Mouse (Mus musculus) layer of hippocampus, adult 9-10 months (tissue): ENCODE results near the gene Tmem136.
"Not testable (repeated sequence)": the region's sequence is repeated elsewhere in the genome, so short reads cannot be mapped to it uniquely, and the experiment has no call there.

Experiments
- DNase-seq: peaks from one replicate; pipeline ENCODE4 v3.0.0; 2022; ENCODE audit warnings: low spot score

Gene Tmem136

GRCm38 (mm10) chr9:43116134-43116996, at the start of gene Tmem136:
Tmem136 (minus strand) TSS chr9:43116570.
- DNase-seq, result no peak

DNA sequence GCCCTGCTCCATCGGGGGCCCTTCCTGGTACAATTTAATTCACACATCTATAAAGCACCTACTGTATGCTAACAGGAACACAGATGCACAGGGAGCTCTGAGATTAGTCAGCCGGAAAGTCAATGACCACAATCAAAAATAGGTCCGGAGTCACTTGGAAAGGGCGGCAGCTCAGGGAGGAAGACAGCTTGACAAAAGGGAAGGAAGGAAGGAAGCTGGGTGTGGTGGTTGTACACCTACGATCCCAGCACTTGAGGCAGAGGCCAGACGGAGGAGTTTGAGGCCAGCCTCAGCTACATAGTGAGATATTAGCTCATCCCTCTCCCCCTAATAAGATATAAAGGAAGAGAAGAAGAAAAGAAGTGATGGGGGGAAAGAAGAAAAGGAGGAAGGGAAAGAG, 39.6 kb upstream of the Tmem136 start:
- DNase-seq, result no peak

DNA sequence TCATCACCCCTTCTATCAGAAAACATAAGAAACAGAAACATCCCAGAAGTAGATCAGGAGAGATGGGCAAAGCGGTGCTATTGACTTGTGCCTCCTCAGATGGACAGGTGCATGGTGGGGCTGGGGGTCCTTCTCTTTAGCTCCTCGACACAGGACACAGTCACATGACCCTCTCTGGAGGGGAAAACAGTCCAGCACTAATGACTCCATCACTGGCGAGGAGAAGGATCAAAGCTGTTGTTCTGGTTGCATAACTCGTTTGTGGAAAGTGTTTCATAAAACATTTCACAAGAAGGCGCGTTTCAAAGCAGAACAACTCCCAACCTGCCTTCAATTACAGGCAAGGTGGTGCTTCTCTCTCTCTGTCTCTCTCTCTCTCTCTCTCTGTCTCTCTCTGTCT, 35.4 kb upstream of the Tmem136 start:
- no peak for DNase-seq

GRCm38 (mm10) chr9:43150957-43151356, 34.6 kb upstream of the Tmem136 start:
- DNase-seq, result no peak

- DNase-seq, result no peak
Observed at GRCm38 (mm10) chr9:43150075-43150474, 33.7 kb upstream of the Tmem136 start.

- no peak for DNase-seq
Observed at GRCm38 (mm10) chr9:43149498-43149897, 33.1 kb upstream of the Tmem136 start.

- no peak for DNase-seq
Observed at GRCm38 (mm10) chr9:43145196-43145595, 28.8 kb upstream of the Tmem136 start.

DNA sequence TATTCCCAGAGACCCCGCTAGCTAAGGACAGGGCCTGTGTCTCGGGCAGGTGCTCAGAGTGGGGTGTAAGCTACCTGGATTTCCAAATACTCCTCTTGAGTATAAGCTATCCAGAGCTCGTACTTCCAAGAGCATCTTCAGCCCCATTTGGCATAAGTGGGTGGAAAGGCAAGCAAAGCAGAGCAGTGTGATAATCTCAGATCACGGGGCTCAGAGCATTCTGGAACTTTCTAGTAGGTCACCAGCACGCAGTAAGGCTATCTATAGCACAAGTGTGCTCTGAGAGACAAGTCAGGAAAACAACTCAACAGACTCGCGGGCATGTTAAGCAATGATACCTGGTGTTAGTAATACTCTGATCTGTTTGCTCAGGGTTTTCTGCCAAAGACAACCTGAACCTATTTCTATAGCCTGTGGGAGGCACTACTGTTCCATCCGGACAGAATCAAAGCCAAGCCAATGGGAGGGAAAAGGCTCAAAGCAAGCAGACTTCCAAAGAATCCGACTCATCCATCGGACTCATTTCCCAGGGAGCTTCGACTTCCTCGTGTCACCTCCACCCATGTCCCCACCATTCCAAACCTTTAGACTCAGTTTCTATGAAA, 27.9 kb upstream of the Tmem136 start:
- no peak for DNase-seq

DNA sequence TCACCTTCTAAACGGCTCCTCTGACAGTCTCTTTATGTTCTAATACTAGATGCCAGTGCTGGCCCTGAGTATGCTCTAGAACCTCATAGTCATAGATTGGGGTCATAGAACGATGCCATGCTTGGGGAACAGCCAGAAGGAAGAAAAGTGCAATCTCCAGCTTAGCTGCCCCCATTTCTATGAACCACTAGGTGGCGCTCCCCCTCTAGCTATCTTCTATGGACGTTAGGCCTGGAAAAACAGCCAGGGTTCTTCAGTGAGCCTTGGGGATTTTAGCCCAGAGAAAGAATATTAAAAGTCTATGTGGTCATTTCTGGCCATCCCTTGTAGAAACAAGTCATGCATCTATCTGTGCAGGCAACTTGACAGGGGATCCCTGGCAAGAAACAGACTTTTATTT, 25.5 kb upstream of the Tmem136 start:
- DNase-seq, result peak; percentile 71

- no peak for DNase-seq
Observed at GRCm38 (mm10) chr9:43133525-43133924, 17.2 kb upstream of the Tmem136 start.

DNA sequence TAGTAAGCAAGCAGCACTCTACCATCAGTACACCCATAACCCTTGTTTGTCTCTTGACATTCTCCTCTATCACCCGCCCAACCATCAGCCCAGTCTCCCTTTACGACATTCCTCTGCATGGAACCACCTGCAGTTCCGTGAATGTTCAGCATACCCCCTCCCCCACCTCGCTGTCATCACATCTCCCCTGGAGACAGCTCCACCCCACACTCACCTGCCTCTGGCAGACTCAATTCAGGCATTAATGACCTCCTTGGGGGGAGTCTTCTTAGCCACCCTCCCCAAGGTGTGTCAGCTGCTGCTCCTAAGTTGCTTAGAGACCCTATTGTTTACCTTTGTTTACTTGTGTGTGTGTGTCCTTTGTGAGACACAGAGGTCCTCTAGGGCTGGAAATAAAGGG, 16.0 kb upstream of the Tmem136 start:
- no peak for DNase-seq

- no peak for DNase-seq
Observed at GRCm38 (mm10) chr9:43131940-43132339, 15.6 kb upstream of the Tmem136 start.

- DNase-seq, result no peak
Observed at GRCm38 (mm10) chr9:43130684-43131083, 14.3 kb upstream of the Tmem136 start.

- no peak for DNase-seq
Observed at GRCm38 (mm10) chr9:43127101-43127787, 10.9 kb upstream of the Tmem136 start.

DNA sequence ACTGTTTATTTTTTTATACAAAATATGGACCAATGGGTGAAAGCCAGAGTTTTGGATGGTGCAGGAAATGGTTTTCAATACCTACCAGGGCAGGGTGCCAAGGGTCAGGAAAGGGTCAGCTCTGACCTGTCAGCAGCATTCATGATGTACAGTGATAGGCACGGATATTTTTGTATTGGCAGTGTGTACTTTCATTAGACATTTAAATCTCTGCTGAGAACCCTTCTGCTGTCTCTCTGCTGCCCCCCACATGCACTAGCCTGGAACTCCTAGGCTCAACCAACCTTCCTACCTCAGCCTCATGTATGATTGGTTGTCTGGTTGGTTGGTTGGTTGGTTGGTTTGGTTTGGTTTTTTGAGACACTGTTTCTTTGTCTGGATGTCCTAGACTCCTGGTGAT, 6.0 kb upstream of the Tmem136 start:
- DNase-seq, result no peak

DNA sequence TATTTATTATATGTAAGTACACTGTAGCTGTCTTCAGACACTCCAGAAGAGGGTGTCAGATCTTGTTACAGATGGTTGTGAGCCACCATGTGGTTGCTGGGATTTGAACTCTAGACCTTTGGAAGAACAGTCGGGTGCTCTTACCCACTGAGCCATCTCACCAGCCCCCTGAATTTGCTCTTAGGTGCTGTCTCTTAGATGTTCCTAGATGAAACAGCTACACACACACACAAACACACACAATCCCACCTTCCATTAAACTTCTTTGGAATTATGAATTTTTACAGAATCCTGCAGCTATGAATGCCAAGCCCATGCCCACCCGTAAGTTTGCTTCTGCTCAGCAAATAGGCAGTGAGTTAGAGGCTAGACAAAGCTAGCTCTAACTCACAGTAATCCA, 5.6 kb upstream of the Tmem136 start:
- not testable (repeated sequence) for DNase-seq

GRCm38 (mm10) chr9:43116997-43117336, 597 bp upstream of the Tmem136 start:
- no peak for DNase-seq

- no peak for DNase-seq
Observed at GRCm38 (mm10) chr9:43115431-43116133, 788 bp downstream of the Tmem136 start.

DNA sequence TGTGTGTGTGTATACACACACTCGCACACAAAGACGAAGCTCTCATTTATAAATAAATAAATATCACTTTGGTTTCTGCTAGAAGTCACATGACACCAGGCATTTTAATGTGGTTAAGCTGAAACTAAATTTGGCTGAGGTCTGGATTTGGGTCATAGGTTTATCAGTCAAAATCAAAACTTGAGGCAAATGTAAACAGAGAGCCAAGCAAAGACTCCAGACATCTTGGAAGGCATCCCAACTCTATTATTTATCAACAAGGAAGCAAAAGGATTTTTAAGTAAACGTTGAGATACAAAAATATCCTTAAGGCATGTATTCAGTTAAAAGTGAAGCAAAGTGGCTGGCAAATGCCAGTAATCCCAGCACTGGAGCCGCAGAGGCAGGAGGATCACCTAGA, 1.5 kb downstream of the Tmem136 start:
- DNase-seq, result no peak

DNA sequence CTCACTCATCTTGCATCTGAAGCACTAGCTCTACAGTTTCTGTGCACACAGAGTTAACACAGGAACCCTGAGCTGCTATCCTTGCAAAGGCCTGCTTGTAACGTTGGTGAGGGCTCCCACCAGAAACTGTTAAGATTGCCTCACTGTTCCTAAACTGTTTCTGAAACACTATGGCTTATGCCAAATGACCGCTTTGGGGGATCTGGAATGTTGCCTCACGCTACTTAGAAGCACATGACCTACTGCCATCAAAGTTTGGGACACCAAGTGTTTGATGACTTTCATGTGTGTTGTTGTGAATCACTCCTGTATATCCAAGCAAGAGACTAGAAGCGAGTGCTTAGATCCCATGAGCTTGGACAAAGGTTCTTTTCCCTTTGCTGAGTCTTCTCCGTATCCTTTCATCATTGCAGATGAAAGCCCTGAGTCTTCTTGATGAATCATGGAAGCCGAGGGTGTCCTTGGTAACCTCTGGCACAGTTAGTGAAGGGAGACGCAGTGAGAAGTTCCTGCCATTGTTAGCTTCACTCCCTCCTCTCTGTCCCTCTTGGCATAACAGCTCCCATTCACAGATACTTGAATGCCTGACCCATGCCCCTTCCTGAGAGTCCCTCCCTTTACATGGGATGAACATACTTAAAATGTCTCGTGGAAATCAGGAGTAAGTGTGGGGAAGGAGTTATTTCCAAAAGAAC, 5.9 kb downstream of the Tmem136 start:
- DNase-seq, result no peak

DNA sequence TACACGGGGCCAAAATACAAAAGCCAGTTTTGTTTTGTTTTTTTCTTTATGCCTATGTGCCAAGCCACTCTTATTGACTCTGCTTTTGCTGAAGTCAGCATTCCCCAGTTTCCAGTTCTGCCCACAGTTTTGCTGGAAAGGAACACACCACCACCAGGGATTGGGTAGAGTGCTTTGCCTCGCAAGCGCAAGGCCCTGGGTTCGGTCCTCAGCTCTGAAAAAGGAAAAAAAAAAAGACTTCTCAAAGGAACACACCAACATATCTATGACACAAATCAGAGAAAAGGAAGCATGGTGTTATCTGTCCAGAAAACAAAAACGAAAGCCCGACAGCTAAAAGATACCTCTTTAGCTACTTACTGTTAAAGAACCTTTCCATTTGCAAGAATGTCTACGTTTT, 7.2 kb downstream of the Tmem136 start:
- DNase-seq, result no peak

- DNase-seq, result no peak
Observed at GRCm38 (mm10) chr9:43108721-43109120, 7.6 kb downstream of the Tmem136 start.
